In genomic region chr1:162094523-162095272, GRCm38 (mm10) we compare ENCODE assay signal across 14 mouse cellular contexts.
DNase-seq lines count a peak whose midpoint lies in the region; ATAC-seq and TF ChIP-seq lines count a peak whose summit lies in the region.
"Had no signal": no experiment of that assay in that cellular context is flagged by ENCODE, and none has a peak within 500 bp of the region (broad histone marks: within the 10 kb centered on the region; RNA-seq: fewer than 3 reads in every experiment).

No protein-coding gene starts in this region.

- TF ChIP-seq CTCF in gastrocnemius, adult 2 months (IDR thresholded peaks at IDR 0.05) = no peak
- no peak for TF ChIP-seq CTCF in midbrain, postnatal 0 days (IDR thresholded peaks at IDR 0.05)

- DNase-seq in gastrocnemius, adult 2 months = no peak
- DNase-seq in gastrocnemius, postnatal 25 days = no peak
- no peak for DNase-seq in kidney, adult 11 months
- DNase-seq in limb, embryonic 11.5 days (ENCODE audit: low spot score) = no peak
- DNase-seq in right cerebral cortex, adult 2 months (ENCODE audit: low spot score in 2 of 2) = no peak
- DNase-seq in midbrain, postnatal 0 days (ENCODE audit: low spot score) = no peak
- DNase-seq: cerebellum, adult 18-20 months; embryo, embryonic 11 days; thymus, postnatal 36 days had no signal

- ATAC-seq in kidney, embryonic 15.5 days (replicated peaks; ENCODE audit: low FRiP score) = no peak
- no peak for ATAC-seq in limb, embryonic 11.5 days (ENCODE audit: insufficient number of reproducible peaks, low FRiP score, low TSS enrichment, low read depth)
- no peak for ATAC-seq in midbrain, postnatal 0 days (ENCODE audit: low FRiP score)

- peaks cover 16% of the 10 kb centered on the region for H3K4me1 ChIP-seq in kidney, embryonic 15.5 days
- H3K4me1 ChIP-seq in brown adipose tissue, adult 24 weeks (ENCODE audit: control insufficient read depth, insufficient read depth, insufficient read length, low read length) = no peaks in the 10 kb centered on the region
- H3K4me1 ChIP-seq in limb, embryonic 11.5 days (ENCODE audit: control insufficient read depth, insufficient read depth, low read length) = peaks cover 12% of the 10 kb centered on the region; the same call in 1 of the 2 replicates
- no peaks in the 10 kb centered on the region for H3K4me1 ChIP-seq in midbrain, postnatal 0 days (ENCODE audit: insufficient read depth, low read length)
- H3K4me1 ChIP-seq: forebrain, embryonic 10.5 days; midbrain, embryonic 10.5 days had no signal

- no peak overlapping the region for H3K4me2 ChIP-seq in kidney, embryonic 15.5 days
- H3K4me2 ChIP-seq in limb, embryonic 11.5 days (ENCODE audit: low read depth, severe bottlenecking) = no peak overlapping the region
- H3K4me2 ChIP-seq in midbrain, postnatal 0 days (ENCODE audit: low read depth, low read length, poor library complexity, severe bottlenecking) = no peak overlapping the region
- H3K4me2 ChIP-seq: hindbrain, embryonic 14.5 days had no signal

- H3K27ac ChIP-seq in gastrocnemius, adult 2 months = peak overlapping the region; percentile 71
- H3K27ac ChIP-seq in kidney, embryonic 15.5 days = peak overlapping the region; percentile 62
- H3K27ac ChIP-seq in brown adipose tissue, adult 24 weeks (replicated peaks; ENCODE audit: low read depth, low read length) = 0 out of 2 replicates have a peak overlapping the region, but pooled peaks have one; percentile 13
- H3K27ac ChIP-seq in limb, embryonic 11.5 days (replicated peaks; ENCODE audit: low read depth, low read length) = peak overlapping the region; percentile 8; the same call in 1 of the 2 replicates
- H3K27ac ChIP-seq in midbrain, postnatal 0 days (ENCODE audit: low read depth, low read length) = no peak overlapping the region
- H3K27ac ChIP-seq: forebrain, embryonic 10.5 days; hindbrain, embryonic 14.5 days; midbrain, embryonic 10.5 days had no signal

- 56% methylated on average over 8 of the region's 8 CpGs for WGBS in kidney, embryonic 15.5 days
- 86% methylated on average over 8 of the region's 8 CpGs for WGBS in limb, embryonic 11.5 days
- WGBS in midbrain, postnatal 0 days = 77% methylated on average over 8 of the region's 8 CpGs

- no peak overlapping the region for H3K4me3 ChIP-seq in gastrocnemius, adult 2 months
- H3K4me3 ChIP-seq in kidney, embryonic 15.5 days (replicated peaks) = no peak overlapping the region
- no peak overlapping the region for H3K4me3 ChIP-seq in brown adipose tissue, adult 24 weeks (ENCODE audit: insufficient read depth, low read depth, low read length)
- H3K4me3 ChIP-seq in limb, embryonic 11.5 days (ENCODE audit: low read depth, low read length) = no peak overlapping the region
- H3K4me3 ChIP-seq in midbrain, postnatal 0 days (ENCODE audit: low read depth, low read length) = no peak overlapping the region
- H3K4me3 ChIP-seq: forebrain, embryonic 10.5 days; midbrain, embryonic 10.5 days had no signal

- H3K9me3 ChIP-seq in kidney, embryonic 15.5 days (replicated peaks) = no peaks in the 10 kb centered on the region
- no peaks in the 10 kb centered on the region for H3K9me3 ChIP-seq in limb, embryonic 11.5 days (ENCODE audit: control insufficient read depth, low read length)
- no peaks in the 10 kb centered on the region for H3K9me3 ChIP-seq in midbrain, postnatal 0 days (ENCODE audit: low read length)
- H3K9me3 ChIP-seq: forebrain, embryonic 10.5 days; midbrain, embryonic 10.5 days had no signal

- H3K36me3 ChIP-seq in kidney, embryonic 15.5 days = no peaks in the 10 kb centered on the region
- H3K36me3 ChIP-seq in limb, embryonic 11.5 days (ENCODE audit: control insufficient read depth, insufficient read depth, low read length) = no peaks in the 10 kb centered on the region
- H3K36me3 ChIP-seq in midbrain, postnatal 0 days (ENCODE audit: insufficient read depth, low read length) = no peaks in the 10 kb centered on the region
- H3K36me3 ChIP-seq: forebrain, embryonic 10.5 days; midbrain, embryonic 10.5 days had no signal

- no peak overlapping the region for H3K9ac ChIP-seq in kidney, embryonic 15.5 days
- H3K9ac ChIP-seq in limb, embryonic 11.5 days (ENCODE audit: low read length) = no peak overlapping the region
- no peak overlapping the region for H3K9ac ChIP-seq in midbrain, postnatal 0 days (replicated peaks; ENCODE audit: low read length, poor library complexity, severe bottlenecking)
- H3K9ac ChIP-seq: hindbrain, embryonic 14.5 days had no signal

- intact Hi-C loops in gastrocnemius, adult 2 months (cut with DNase I) = no loop called here

- H3K27me3 ChIP-seq in kidney, embryonic 15.5 days = no peaks in the 10 kb centered on the region
- no peaks in the 10 kb centered on the region for H3K27me3 ChIP-seq in limb, embryonic 11.5 days (ENCODE audit: control insufficient read depth, insufficient read depth, low read length)
- H3K27me3 ChIP-seq in midbrain, postnatal 0 days (ENCODE audit: insufficient read depth, low read length) = no peaks in the 10 kb centered on the region
